Mouse (Mus musculus) midbrain, embryonic 16.5 days (tissue): ENCODE measurements at regions not wholly inside any gene's neighbourhood (a gene's known extent, or its start where the extent isn't known, plus 50 kb on each side); places are given as distances from the start of the nearest gene placed in this dataset.
A peak's percentile ranks its signal among the peaks of the same experiment; 100 is the strongest.

ENCODE experiments used
- ATAC-seq: fragments of 200-750 bp; cut with Nextera tagmentation; 2 replicates; pipeline ENCODE4 v1.8.0; 2017; ENCODE audit warnings: moderate TSS enrichment
- H3K27ac ChIP-seq: fragments of 300-500 bp; sonication (generic); 2 replicates; pipeline ENCODE4 v1.5.1; 2014; ENCODE audit warnings: mild to moderate bottlenecking, low read length, mixed read lengths
- H3K27me3 ChIP-seq: fragments of 300-500 bp; sonication (generic); 2 replicates; pipeline ENCODE4 v1.6.1; 2014; ENCODE audit warnings: low read depth, low read length, mixed read lengths; ENCODE audit not compliant: control insufficient read depth, insufficient read depth
- H3K36me3 ChIP-seq: fragments of 300-500 bp; sonication (generic); 2 replicates; pipeline ENCODE4 v1.6.1; 2014; ENCODE audit warnings: mild to moderate bottlenecking, low read length, moderate library complexity, mixed read lengths; ENCODE audit not compliant: control insufficient read depth, insufficient read depth
- H3K4me1 ChIP-seq: fragments of 300-500 bp; sonication (generic); 2 replicates; pipeline ENCODE4 v1.6.1; 2014; ENCODE audit warnings: mild to moderate bottlenecking, low read length, mixed read lengths; ENCODE audit not compliant: control insufficient read depth, insufficient read depth
- H3K4me2 ChIP-seq: fragments of 300-500 bp; sonication (generic); 2 replicates; pipeline ENCODE4 v1.6.1; 2014; ENCODE audit warnings: mild to moderate bottlenecking, low read length, mixed read lengths
- H3K4me3 ChIP-seq: fragments of 300-500 bp; sonication (generic); 2 replicates; pipeline ENCODE4 v1.5.1; 2014; ENCODE audit warnings: low read depth, mild to moderate bottlenecking, low read length, moderate library complexity, mixed read lengths
- H3K9ac ChIP-seq: fragments of 300-500 bp; sonication (generic); 2 replicates; pipeline ENCODE4 v1.6.1; 2014; ENCODE audit warnings: low read depth, low read length, mixed read lengths
- H3K9me3 ChIP-seq: fragments of 300-500 bp; sonication (generic); replicated peaks from 2 replicates; pipeline ENCODE4 v1.6.1; 2014; ENCODE audit warnings: mild to moderate bottlenecking, low read length, mixed read lengths; ENCODE audit not compliant: control insufficient read depth, poor library complexity, severe bottlenecking
- WGBS: fragments of 180-500 bp; shearing (Covaris S2); extraction: QIAGEN DNeasy Blood & Tissue Kit; methylation state at CpG from one replicate; pipeline ENCODE4 v1.1.7; 2014; 5-methylcytosine and 5-hydroxymethylcytosine counted together

GRCm38 (mm10) chr4:7753931-7754330 lies 484.9 kb downstream of the Car8 start:
- Histone ChIP-seq H3K36me3 (no peaks in the 10 kb centered on the region), H3K9ac (no peak overlapping the region), H3K4me1 (no peaks in the 10 kb centered on the region), H3K9me3 (no peaks in the 10 kb centered on the region), H3K4me3 (no peak overlapping the region), H3K4me2 (no peak overlapping the region), H3K27me3 (no peaks in the 10 kb centered on the region), H3K27ac (no peak overlapping the region)
- whole genome bisulfite sequencing, result 88% methylated on average over 4 of the region's 4 CpGs
- ATAC-seq, result no peak

- H3K27me3 ChIP-seq, result no peaks in the 10 kb centered on the region
- H3K9ac ChIP-seq, result no peak overlapping the region
- WGBS, result 90% methylated on average over 1 of the region's 1 CpGs
- no peaks in the 10 kb centered on the region for H3K9me3 ChIP-seq
- H3K36me3 ChIP-seq, result no peaks in the 10 kb centered on the region
- H3K27ac ChIP-seq, result no peak overlapping the region
- H3K4me3 ChIP-seq, result no peak overlapping the region
- no peak for ATAC-seq
- no peak overlapping the region for H3K4me2 ChIP-seq
- no peaks in the 10 kb centered on the region for H3K4me1 ChIP-seq
Observed at GRCm38 (mm10) chr4:7751208-7751607, 487.6 kb downstream of the Car8 start.

GRCm38 (mm10) chr4:7722893-7723292 lies 515.9 kb downstream of the Car8 start:
- no peaks in the 10 kb centered on the region for H3K36me3 ChIP-seq
- H3K4me1 ChIP-seq, result no peaks in the 10 kb centered on the region
- no peaks in the 10 kb centered on the region for H3K27me3 ChIP-seq
- no peak overlapping the region for H3K4me2 ChIP-seq
- no peak overlapping the region for H3K9ac ChIP-seq
- no peaks in the 10 kb centered on the region for H3K9me3 ChIP-seq
- ATAC-seq, result no peak
- no peak overlapping the region for H3K27ac ChIP-seq
- no peak overlapping the region for H3K4me3 ChIP-seq

GRCm38 (mm10) chr4:7688516-7688915 lies 550.3 kb downstream of the Car8 start:
- Histone ChIP-seq H3K9me3 (no peaks in the 10 kb centered on the region), H3K9ac (no peak overlapping the region), H3K27ac (no peak overlapping the region), H3K4me3 (no peak overlapping the region), H3K36me3 (no peaks in the 10 kb centered on the region), H3K4me1 (no peaks in the 10 kb centered on the region), H3K27me3 (no peaks in the 10 kb centered on the region), H3K4me2 (no peak overlapping the region)
- WGBS, result 92% methylated on average over 4 of the region's 4 CpGs
- ATAC-seq, result no peak

- Histone ChIP-seq H3K9me3 (no peaks in the 10 kb centered on the region), H3K4me2 (no peak overlapping the region), H3K9ac (no peak overlapping the region), H3K27me3 (no peaks in the 10 kb centered on the region), H3K36me3 (no peaks in the 10 kb centered on the region), H3K4me1 (no peaks in the 10 kb centered on the region), H3K27ac (no peak overlapping the region), H3K4me3 (no peak overlapping the region)
- ATAC-seq, result no peak
- 89% methylated on average over 1 of the region's 1 CpGs for WGBS
Observed at GRCm38 (mm10) chr4:7687231-7687630, 551.6 kb downstream of the Car8 start.

- WGBS, result 87% methylated on average over 4 of the region's 4 CpGs
- no peak overlapping the region for H3K4me2 ChIP-seq
- no peak overlapping the region for H3K4me3 ChIP-seq
- H3K4me1 ChIP-seq, result no peaks in the 10 kb centered on the region
- H3K9me3 ChIP-seq, result 0 out of 2 replicates have a peak, but pooled peaks cover 2% of the 10 kb centered on the region
- no peak for ATAC-seq
- H3K9ac ChIP-seq, result no peak overlapping the region
- no peaks in the 10 kb centered on the region for H3K36me3 ChIP-seq
- no peaks in the 10 kb centered on the region for H3K27me3 ChIP-seq
- H3K27ac ChIP-seq, result no peak overlapping the region
Observed at GRCm38 (mm10) chr4:7670795-7671105, 568.1 kb downstream of the Car8 start.

GRCm38 (mm10) chr4:7669992-7670794 lies 568.6 kb downstream of the Car8 start:
- H3K9ac ChIP-seq, result no peak overlapping the region
- no peaks in the 10 kb centered on the region for H3K36me3 ChIP-seq
- H3K27ac ChIP-seq, result no peak overlapping the region
- no peaks in the 10 kb centered on the region for H3K4me1 ChIP-seq
- H3K4me3 ChIP-seq, result no peak overlapping the region
- WGBS, result 74% methylated on average over 4 of the region's 4 CpGs
- H3K27me3 ChIP-seq, result no peaks in the 10 kb centered on the region
- no peak overlapping the region for H3K4me2 ChIP-seq
- ATAC-seq, result no peak
- no peaks in the 10 kb centered on the region for H3K9me3 ChIP-seq

- no peaks in the 10 kb centered on the region for H3K36me3 ChIP-seq
Observed at GRCm38 (mm10) chr4:7666935-7667594, 571.8 kb downstream of the Car8 start.

GRCm38 (mm10) chr4:7642878-7643590 lies 595.8 kb downstream of the Car8 start:
- no peaks in the 10 kb centered on the region for H3K36me3 ChIP-seq
- H3K4me1 ChIP-seq, result peaks cover 3% of the 10 kb centered on the region
- H3K4me3 ChIP-seq, result no peak overlapping the region
- H3K9me3 ChIP-seq, result no peaks in the 10 kb centered on the region
- H3K27me3 ChIP-seq, result no peaks in the 10 kb centered on the region
- WGBS, result 24% methylated on average over 8 of the region's 8 CpGs
- no peak overlapping the region; the same call in 1 of the 2 replicates for H3K4me2 ChIP-seq
- peak; percentile 87 for ATAC-seq
- H3K9ac ChIP-seq, result no peak overlapping the region
- H3K27ac ChIP-seq, result no peak overlapping the region

More at GRCm38 (mm10) chr4:7666935-7667594, 571.8 kb downstream of the Car8 start:
- Histone ChIP-seq H3K4me2 (no peak overlapping the region), H3K27ac (no peak overlapping the region), H3K9me3 (no peaks in the 10 kb centered on the region), H3K27me3 (no peaks in the 10 kb centered on the region), H3K4me3 (no peak overlapping the region), H3K9ac (no peak overlapping the region), H3K4me1 (no peaks in the 10 kb centered on the region)
- 72% methylated on average over 7 of the region's 7 CpGs for WGBS
- no peak for ATAC-seq
